Mouse (Mus musculus): Measurements from ENCODE around the gene Dlx3.

- TF ChIP-seq MAX (IDR thresholded peaks at IDR 0.05) (no peak), CTCF (IDR thresholded peaks at IDR 0.05; ENCODE audit: control insufficient read depth, insufficient read depth, insufficient read length) (no peak)
Measured at GRCm38 (mm10) chr11:95074694-95075093, 45.2 kb upstream of the Dlx3 start.

Measured in C2C12 (cell line).